Mouse (Mus musculus) olfactory bulb, adult 2 months (tissue): ENCODE results near the gene Btn2a2.

Experiments
- CTCF ChIP-seq: fragments of 200-500 bp; IDR thresholded peaks from 2 replicates; pipeline ENCODE4 v1.5.1; 2012; ENCODE audit warnings: low read depth, mild to moderate bottlenecking, low read length, moderate library complexity; ENCODE audit not compliant: insufficient read depth
- POLR2A ChIP-seq: fragments of 200-500 bp; IDR thresholded peaks from 2 replicates; pipeline ENCODE4 v1.6.1; 2012; ENCODE audit warnings: mild to moderate bottlenecking, low read depth, low read length, moderate library complexity; ENCODE audit not compliant: insufficient read depth

- TF ChIP-seq CTCF (no peak), POLR2A (no peak)
These were observed 2.6 kb upstream of the Btn2a2 start for GRCm38 (mm10) chr13:23491263-23491662.
